Mouse (Mus musculus): Measurements from ENCODE around the gene Cenpb.

- TF ChIP-seq CTCF (IDR thresholded peaks at IDR 0.05; ENCODE audit: low read depth, low read length) (no peak), POLR2A (IDR thresholded peaks at IDR 0.05; ENCODE audit: extremely low read depth, insufficient read depth, low read length) (no peak)
Observed at GRCm38 (mm10) chr2:131177932-131178331, 1.9 kb downstream of the Cenpb start.
